18 mouse cellular contexts compared by ENCODE assay signal in the genomic region with DNA sequence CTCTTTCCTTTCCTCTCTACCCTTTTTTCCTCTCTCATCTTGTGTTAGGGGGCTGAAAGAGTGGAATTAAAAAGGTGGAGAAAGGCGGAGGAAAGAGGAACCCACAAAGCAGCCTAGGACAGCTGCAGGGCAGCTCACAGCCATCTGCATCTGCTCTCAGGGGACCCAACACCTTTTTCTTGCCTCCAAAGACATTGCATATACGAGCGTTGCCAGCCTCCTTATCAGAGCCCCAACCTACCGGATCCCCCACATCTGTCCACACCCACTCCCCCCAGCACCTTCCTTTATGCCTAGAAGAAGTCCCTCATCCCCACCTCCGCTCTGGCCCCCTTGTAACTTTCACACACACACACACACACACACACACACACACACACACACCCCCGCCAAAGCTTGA. TPM values are rescaled to one million over a fixed set of nuclear protein-coding genes. Genes with fewer than 3 reads are reported as not detected.
DNase-seq lines count a peak whose midpoint lies in the region; ATAC-seq and TF ChIP-seq lines count a peak whose summit lies in the region.
"Had no signal": no experiment of that assay in that cellular context is flagged by ENCODE, and none has a peak within 500 bp of the region (broad histone marks: within the 10 kb centered on the region; RNA-seq: fewer than 3 reads in every experiment).

No protein-coding gene starts in this region.

- no peak for TF ChIP-seq CTCF in heart, adult 2 months (IDR thresholded peaks at IDR 0.05)
- TF ChIP-seq CTCF in midbrain, postnatal 0 days (IDR thresholded peaks at IDR 0.05), result no peak

- H3K27me3 ChIP-seq in heart, embryonic 12.5 days (replicated peaks), result peaks cover 15% of the 10 kb centered on the region
- H3K27me3 ChIP-seq in heart, adult 2 months (ENCODE audit: control insufficient read depth, insufficient read depth, low read length), result no peaks in the 10 kb centered on the region
- H3K27me3 ChIP-seq in midbrain, embryonic 13.5 days, result no peaks in the 10 kb centered on the region
- no peaks in the 10 kb centered on the region for H3K27me3 ChIP-seq in midbrain, postnatal 0 days (ENCODE audit: insufficient read depth, low read length)

- no peak overlapping the region for H3K27ac ChIP-seq in heart, embryonic 12.5 days (ENCODE audit: poor library complexity, severe bottlenecking)
- H3K27ac ChIP-seq in heart, adult 2 months, result no peak overlapping the region
- H3K27ac ChIP-seq in midbrain, embryonic 13.5 days, result no peak overlapping the region; the same call in 1 of the 2 replicates
- H3K27ac ChIP-seq in midbrain, postnatal 0 days (ENCODE audit: low read depth, low read length), result no peak overlapping the region
- H3K27ac ChIP-seq: heart, embryonic 13.5 days; hindbrain, embryonic 14.5 days; kidney, embryonic 15.5 days had no signal

- DNase-seq in heart, adult 2 months, result no peak
- DNase-seq in midbrain, postnatal 0 days (ENCODE audit: low spot score), result no peak
- DNase-seq in naive thymus-derived CD4-positive, alpha-beta T cell, adult 2 months (ENCODE audit: low read depth), result peak; percentile 58
- DNase-seq in Muller cell, postnatal 12 days (ENCODE audit: inconsistent ontology term), result no peak
- DNase-seq: cerebellum, adult 11 months; cerebellum, postnatal 25 days; gastrocnemius, postnatal 36 days; lung, postnatal 10 days; right cerebral cortex, postnatal 14 days had no signal

- WGBS in heart, embryonic 12.5 days, result 67% methylated on average over 6 of the region's 6 CpGs
- WGBS in heart, adult 2 months, result 85% methylated on average over 6 of the region's 6 CpGs
- WGBS in midbrain, embryonic 13.5 days, result 76% methylated on average over 6 of the region's 6 CpGs
- 74% methylated on average over 6 of the region's 6 CpGs for WGBS in midbrain, postnatal 0 days

- intact Hi-C loops in heart, adult 2 months (cut with DNase I), result no loop called here

- 0 out of 2 replicates have a peak overlapping the region, but pooled peaks have one; percentile 29 for H3K9ac ChIP-seq in heart, embryonic 12.5 days
- no peak overlapping the region for H3K9ac ChIP-seq in heart, adult 2 months (ENCODE audit: low read depth, low read length)
- H3K9ac ChIP-seq in midbrain, embryonic 13.5 days (replicated peaks), result 0 out of 2 replicates have a peak overlapping the region, but pooled peaks have one; percentile 7
- H3K9ac ChIP-seq in midbrain, postnatal 0 days (replicated peaks; ENCODE audit: low read length, poor library complexity, severe bottlenecking), result no peak overlapping the region
- H3K9ac ChIP-seq: hindbrain, embryonic 14.5 days; kidney, embryonic 15.5 days had no signal

- ATAC-seq in heart, embryonic 12.5 days (ENCODE audit: insufficient number of reproducible peaks, low FRiP score), result no peak
- no peak for ATAC-seq in midbrain, embryonic 13.5 days
- no peak for ATAC-seq in midbrain, postnatal 0 days (ENCODE audit: low FRiP score)
- ATAC-seq in CD4-positive, CD25-positive, alpha-beta regulatory T cell, adult 4 months, result peak; percentile 12
- ATAC-seq: forebrain, embryonic 14.5 days; intestine, embryonic 16.5 days had no signal

- no peak for TF ChIP-seq EP300 in heart, adult 2 months (IDR thresholded peaks at IDR 0.05; ENCODE audit: insufficient read depth, low read depth, low read length)

- no peak overlapping the region for H3K4me2 ChIP-seq in heart, embryonic 12.5 days
- H3K4me2 ChIP-seq in midbrain, embryonic 13.5 days (replicated peaks), result no peak overlapping the region
- H3K4me2 ChIP-seq in midbrain, postnatal 0 days (ENCODE audit: low read depth, low read length, poor library complexity, severe bottlenecking), result no peak overlapping the region
- H3K4me2 ChIP-seq: heart, embryonic 13.5 days; hindbrain, embryonic 14.5 days; kidney, embryonic 15.5 days had no signal

- H3K36me3 ChIP-seq in heart, embryonic 12.5 days, result no peaks in the 10 kb centered on the region
- no peaks in the 10 kb centered on the region for H3K36me3 ChIP-seq in heart, adult 2 months (ENCODE audit: control insufficient read depth, insufficient read depth, low read length)
- H3K36me3 ChIP-seq in midbrain, embryonic 13.5 days, result no peaks in the 10 kb centered on the region
- H3K36me3 ChIP-seq in midbrain, postnatal 0 days (ENCODE audit: insufficient read depth, low read length), result no peaks in the 10 kb centered on the region
- H3K36me3 ChIP-seq: heart, embryonic 13.5 days; kidney, embryonic 15.5 days had no signal

- no peaks in the 10 kb centered on the region for H3K9me3 ChIP-seq in heart, embryonic 12.5 days (replicated peaks)
- H3K9me3 ChIP-seq in midbrain, embryonic 13.5 days, result no peaks in the 10 kb centered on the region
- no peaks in the 10 kb centered on the region for H3K9me3 ChIP-seq in midbrain, postnatal 0 days (ENCODE audit: low read length)
- H3K9me3 ChIP-seq: heart, embryonic 13.5 days; kidney, embryonic 15.5 days; megakaryocyte, embryonic 14.5 days had no signal

- no peak overlapping the region for H3K4me3 ChIP-seq in heart, embryonic 12.5 days
- H3K4me3 ChIP-seq in heart, adult 2 months, result no peak overlapping the region
- no peak overlapping the region for H3K4me3 ChIP-seq in midbrain, embryonic 13.5 days (replicated peaks)
- H3K4me3 ChIP-seq in midbrain, postnatal 0 days (ENCODE audit: low read depth, low read length), result no peak overlapping the region
- H3K4me3 ChIP-seq: heart, embryonic 13.5 days; kidney, embryonic 15.5 days had no signal

- no peak for TF ChIP-seq POLR2A in heart, adult 2 months (IDR thresholded peaks at IDR 0.05; ENCODE audit: insufficient read depth, low read depth, low read length)

- peaks cover 22% of the 10 kb centered on the region for H3K4me1 ChIP-seq in heart, embryonic 12.5 days (replicated peaks)
- H3K4me1 ChIP-seq in heart, adult 2 months (ENCODE audit: control insufficient read depth, insufficient read depth, low read length), result no peaks in the 10 kb centered on the region; the same call in 1 of the 2 replicates
- peaks cover 26% of the 10 kb centered on the region for H3K4me1 ChIP-seq in midbrain, embryonic 13.5 days (replicated peaks)
- H3K4me1 ChIP-seq in midbrain, postnatal 0 days (ENCODE audit: insufficient read depth, low read length), result peaks cover 7% of the 10 kb centered on the region

- H3K79me2 ChIP-seq in heart, adult 2 months (replicated peaks; ENCODE audit: control insufficient read depth, insufficient read depth, low read length), result no peaks in the 10 kb centered on the region

RNA-seq across cellular contexts. Expression of a gene that starts 5.4 kb away (rescaled TPM):
- 14.6 and 14.8 TPM in 2 replicates for polyA plus RNA-seq in heart, embryonic 12.5 days (2016; fragmentation: Nextera tagmentation; extraction: Ambion mirVana)
- 10 to 100 TPM; 11.3 TPM for total RNA-seq in heart, adult 2 months (2021)
- 14.6 and 15.6 TPM in 2 replicates for polyA plus RNA-seq in heart, adult 2 months (2012; rRNA removed)
- 10.9 and 11.0 TPM in 2 replicates for polyA plus RNA-seq in midbrain, embryonic 13.5 days (2015; fragmentation: Nextera tagmentation; extraction: Ambion mirVana)
- 18.5 and 20.4 TPM in 2 replicates for total RNA-seq in midbrain, postnatal 0 days (2014; rRNA removed)
- 6.7 and 7.4 TPM in 2 replicates for polyA plus RNA-seq in midbrain, postnatal 0 days (2015; fragmentation: Nextera tagmentation; extraction: Ambion mirVana)
- polyA plus RNA-seq in CD4-positive, CD25-positive, alpha-beta regulatory T cell, adult 4 months (2017; shearing (Covaris generic)), result 10 to 100 TPM in 1 of 2 experiments, 1 to 10 TPM in 1; 6.5 to 14.3 TPM

RNA-seq across cellular contexts. Expression of a gene that starts 56.8 kb away (rescaled TPM):
- 40.6 and 54.2 TPM in 2 replicates for polyA plus RNA-seq in heart, embryonic 12.5 days (2016; fragmentation: Nextera tagmentation; extraction: Ambion mirVana)
- total RNA-seq in heart, adult 2 months (2021), result 10 to 100 TPM; 17.5 to 20.4 TPM
- polyA plus RNA-seq in heart, adult 2 months (2012; rRNA removed), result 16.5 and 23.2 TPM in 2 replicates
- 79.8 and 105 TPM in 2 replicates for polyA plus RNA-seq in midbrain, embryonic 13.5 days (2015; fragmentation: Nextera tagmentation; extraction: Ambion mirVana)
- total RNA-seq in midbrain, postnatal 0 days (2014; rRNA removed), result 223 and 238 TPM in 2 replicates
- 112 and 119 TPM in 2 replicates for polyA plus RNA-seq in midbrain, postnatal 0 days (2015; fragmentation: Nextera tagmentation; extraction: Ambion mirVana)
- 100 to 1,000 TPM; 131 to 191 TPM for polyA plus RNA-seq in CD4-positive, CD25-positive, alpha-beta regulatory T cell, adult 4 months (2017; shearing (Covaris generic))

Comparison
In these comparisons a context has a peak if more than half of its experiments do, and no peak if none do; other contexts are left out.
1. H3K9ac ChIP-seq: peak in heart, embryonic 12.5 days (single experiment) and midbrain, embryonic 13.5 days (single experiment); none in heart, adult 2 months (single experiment) and midbrain, postnatal 0 days (single experiment).